Mouse (Mus musculus) heart, postnatal 36 days (tissue): ENCODE data around the gene Hoxd4. TPM values are rescaled to one million over a fixed set of nuclear protein-coding genes. Genes with fewer than 3 reads are reported as not detected.

Source experiments
- DNase-seq, 2 experiments: peaks; one replicate each; pipeline ENCODE4 v3.0.0; 2021 to 2022
- intact Hi-C: fragments of 180-260 bp; cut with DNase I; formaldehyde crosslinking; loops from one replicate; pipeline ENCODE4 v1.15.1; 2025
- total RNA-seq, 2 experiments: library from RNA; stranded (reverse); gene quantifications; 2 replicates each; pipeline ENCODE4 v1.2.3; 2021

The Hoxd4 gene
- total RNA-seq, 2 experiments from 2014 or later = 0.19 to 0.28 TPM

DNA sequence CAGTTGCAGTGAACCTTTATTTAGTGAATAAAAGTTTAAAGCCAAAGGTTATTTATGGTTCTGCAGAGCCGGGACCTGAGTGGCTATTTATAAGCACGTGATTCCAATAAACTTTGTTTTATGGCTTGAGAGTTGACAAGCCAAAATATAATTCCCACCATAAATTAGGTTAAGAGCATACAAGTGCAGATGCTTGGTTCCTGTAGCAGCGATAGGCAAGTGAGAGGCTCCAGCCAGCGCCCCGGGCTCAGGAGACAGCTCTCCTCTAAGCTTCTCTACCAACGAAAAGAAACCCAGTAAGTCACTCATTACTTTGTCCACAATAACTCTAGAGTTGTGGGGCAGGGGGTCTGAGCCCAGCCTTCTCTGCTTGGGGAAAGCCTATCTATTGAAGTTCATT is 10.2 kb downstream of the Hoxd4 start:
- intact Hi-C loops = no loop called here
- no peak for DNase-seq

DNA sequence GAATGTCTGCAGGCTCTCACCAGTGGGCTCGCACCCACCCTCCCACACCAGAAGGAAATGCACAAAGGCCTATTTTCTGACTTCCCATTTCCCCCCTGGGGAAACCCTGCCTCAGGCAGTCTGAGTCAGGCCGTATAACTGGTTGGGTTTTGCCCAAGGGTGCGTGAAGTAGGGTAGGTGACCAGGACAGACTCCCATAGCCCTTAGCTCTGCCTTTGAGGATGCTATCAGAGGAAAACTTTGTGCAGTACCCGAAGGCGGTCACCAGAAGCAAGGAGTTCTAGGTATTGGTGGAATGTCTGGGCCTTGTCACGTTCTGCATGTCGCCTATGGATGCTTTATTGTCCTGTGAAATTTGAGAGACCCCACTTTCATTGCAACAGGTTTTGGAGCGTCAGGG is 11.2 kb downstream of the Hoxd4 start:
- no peak for DNase-seq
- intact Hi-C loops = no loop called here

DNA sequence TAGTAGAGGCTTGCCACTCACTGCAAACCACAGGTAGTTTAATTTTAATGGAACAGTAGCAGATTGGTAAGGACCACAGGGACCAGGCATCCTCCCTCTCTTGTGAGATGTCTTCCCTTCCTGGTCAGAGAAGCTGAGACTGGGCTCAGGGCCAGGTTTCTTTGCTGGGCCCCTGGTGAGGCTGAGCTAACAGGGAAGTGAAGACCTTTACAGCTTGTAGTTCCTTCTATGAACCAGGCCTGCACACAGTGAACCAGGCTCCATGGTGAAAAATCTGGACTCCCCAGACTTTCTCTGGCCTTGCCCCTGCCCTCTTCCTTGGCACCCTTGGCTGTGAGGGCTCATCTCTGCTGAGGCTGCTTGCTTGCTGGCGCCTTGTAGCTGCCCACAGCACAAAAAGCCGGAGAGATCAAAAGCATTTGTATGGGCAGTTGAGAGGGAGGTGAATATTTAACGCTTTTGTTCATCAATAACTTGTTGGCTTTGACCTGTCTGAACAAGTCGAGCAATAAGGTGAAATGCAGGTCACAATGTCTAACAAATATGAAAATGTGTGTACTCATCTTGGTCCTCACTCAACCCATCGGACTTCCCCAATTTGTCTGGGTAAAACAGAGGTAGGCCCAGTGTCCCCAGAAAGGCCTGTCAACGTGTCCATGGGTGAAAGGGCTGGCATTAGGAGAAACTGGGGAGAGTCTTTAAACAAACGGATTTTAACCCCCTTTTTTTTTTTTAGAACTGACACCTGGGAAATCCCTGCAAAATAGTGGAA is 12.7 kb downstream of the Hoxd4 start:
- DNase-seq = no peak
- intact Hi-C loops = no loop called here

DNA sequence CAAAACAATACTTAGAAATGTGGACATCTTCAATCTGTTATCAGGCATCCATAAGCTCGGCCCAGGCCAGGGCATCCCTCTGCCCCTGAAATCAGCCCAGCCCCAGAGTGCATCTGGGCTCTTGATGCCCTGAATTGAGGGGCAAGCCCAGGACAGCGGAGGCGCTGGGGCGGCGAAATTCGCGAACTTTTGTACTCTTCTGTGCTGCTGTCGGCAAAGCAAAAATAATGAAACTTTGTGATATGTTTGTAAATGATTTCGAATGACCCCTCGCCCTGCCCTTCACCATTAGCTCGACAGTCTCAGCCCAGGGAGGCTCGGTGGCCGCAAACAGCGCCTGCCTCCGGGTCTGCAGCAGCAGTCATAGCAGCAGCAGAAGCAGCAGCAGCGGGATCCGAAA is 13.4 kb downstream of the Hoxd4 start:
- DNase-seq = no peak
- intact Hi-C loops = no loop called here

DNA sequence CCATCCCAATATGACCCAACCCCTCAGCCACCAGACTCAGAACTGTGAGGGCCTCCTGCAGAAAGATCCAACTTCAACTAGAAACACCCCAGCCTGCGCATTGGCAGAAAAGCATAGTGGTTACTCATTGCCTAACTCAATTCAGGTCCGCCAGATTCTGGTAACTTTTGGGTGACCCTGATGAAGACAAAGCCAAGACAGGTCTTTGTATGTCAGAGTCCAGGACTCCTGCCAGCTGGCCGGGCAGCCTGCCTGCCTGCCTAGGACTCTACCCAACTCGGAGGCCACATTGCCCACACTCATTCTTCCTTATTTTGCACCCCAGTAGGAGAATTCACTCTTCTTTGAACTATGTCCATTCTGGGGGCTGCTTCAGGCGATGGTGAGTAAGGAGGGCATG is 14.8 kb downstream of the Hoxd4 start, which contains the start of gene Gm28230:
Gene Gm28230, plus strand, starts transcription at position 178 of the 400 bp plus-strand sequence.
- DNase-seq = no peak
- intact Hi-C loops = no loop called here

GRCm38 (mm10) chr2:74726973-74727639 is 15.4 kb downstream of the Hoxd4 start:
- intact Hi-C loops = no loop called here
- DNase-seq = no peak

- intact Hi-C loops = no loop called here
- no peak for DNase-seq
Measured at GRCm38 (mm10) chr2:74727640-74728302, 16.0 kb downstream of the Hoxd4 start.

DNA sequence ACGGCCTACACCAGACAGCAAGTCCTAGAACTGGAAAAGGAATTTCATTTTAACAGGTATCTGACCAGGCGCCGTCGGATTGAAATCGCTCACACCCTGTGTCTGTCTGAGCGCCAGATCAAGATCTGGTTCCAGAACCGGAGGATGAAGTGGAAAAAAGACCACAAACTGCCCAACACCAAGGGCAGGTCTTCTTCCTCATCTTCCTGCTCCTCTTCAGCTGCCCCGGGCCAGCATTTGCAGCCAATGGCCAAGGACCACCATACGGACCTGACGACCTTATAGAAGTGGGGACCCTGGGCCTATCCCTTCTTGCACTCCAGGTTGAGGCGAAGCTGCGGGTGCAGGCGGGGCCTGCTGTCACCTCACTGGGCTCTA is 16.6 kb downstream of the Hoxd4 start:
- intact Hi-C loops = no loop called here
- DNase-seq = no peak

DNA sequence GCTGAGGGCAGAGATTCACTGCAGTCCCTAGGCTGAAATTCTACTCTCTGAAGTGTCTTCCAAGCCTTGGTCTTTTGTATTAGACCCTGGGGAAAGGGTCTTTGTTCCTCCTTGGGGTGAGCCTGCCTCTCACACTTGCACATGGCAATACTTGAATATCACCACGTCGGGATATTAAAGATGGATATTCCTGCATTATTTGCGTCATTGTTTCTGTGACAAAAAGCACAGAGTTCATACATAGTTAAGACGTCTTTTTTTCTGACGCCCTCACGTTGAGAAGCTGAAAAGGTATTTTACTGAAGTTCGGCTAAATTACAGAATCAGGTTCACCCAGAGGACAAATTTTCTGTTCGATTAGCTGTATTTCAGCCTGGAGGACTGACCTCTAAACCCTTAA is 18.6 kb downstream of the Hoxd4 start:
- intact Hi-C loops = no loop called here
- DNase-seq = no peak

GRCm38 (mm10) chr2:74731055-74731454 is 19.3 kb downstream of the Hoxd4 start:
- intact Hi-C loops = no loop called here
- no peak for DNase-seq

DNA sequence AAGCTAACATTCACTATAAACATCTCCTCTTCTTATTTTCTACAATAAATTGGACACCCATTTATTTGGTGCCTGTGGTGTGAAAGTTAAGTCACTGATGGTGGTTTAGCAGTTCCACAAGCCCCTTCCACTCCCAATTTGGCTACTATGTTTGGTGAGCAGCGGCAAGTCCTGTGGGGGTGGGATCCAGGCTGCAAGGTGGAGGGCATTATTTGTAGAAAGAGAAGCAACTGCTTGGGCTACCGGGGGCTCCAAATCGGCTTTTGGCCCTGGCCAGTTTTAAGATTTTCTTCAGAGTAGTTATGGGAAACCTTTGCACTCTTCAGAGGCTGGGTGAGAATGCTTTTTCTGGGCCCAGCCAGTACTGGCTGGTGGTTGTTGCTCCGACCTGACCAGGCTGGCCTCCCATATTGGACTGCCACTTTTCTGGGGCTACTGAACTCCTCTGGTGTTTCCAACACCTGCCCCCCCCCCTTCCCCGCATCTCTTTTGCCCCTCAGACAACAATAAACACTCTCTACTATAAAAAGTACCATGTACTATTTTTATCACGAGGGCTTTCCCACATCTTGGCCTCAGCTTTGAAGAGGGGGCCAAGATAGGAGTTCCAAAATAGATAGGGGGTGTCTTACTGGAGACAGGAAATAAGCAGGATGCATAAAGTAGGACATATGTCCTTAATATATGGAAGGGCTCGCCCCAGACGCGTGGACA is 20.2 kb downstream of the Hoxd4 start:
- intact Hi-C loops = no loop called here
- no peak for DNase-seq

- no peak for DNase-seq
- intact Hi-C loops = no loop called here
Measured at GRCm38 (mm10) chr2:74732513-74733316, 21.0 kb downstream of the Hoxd4 start.

DNA sequence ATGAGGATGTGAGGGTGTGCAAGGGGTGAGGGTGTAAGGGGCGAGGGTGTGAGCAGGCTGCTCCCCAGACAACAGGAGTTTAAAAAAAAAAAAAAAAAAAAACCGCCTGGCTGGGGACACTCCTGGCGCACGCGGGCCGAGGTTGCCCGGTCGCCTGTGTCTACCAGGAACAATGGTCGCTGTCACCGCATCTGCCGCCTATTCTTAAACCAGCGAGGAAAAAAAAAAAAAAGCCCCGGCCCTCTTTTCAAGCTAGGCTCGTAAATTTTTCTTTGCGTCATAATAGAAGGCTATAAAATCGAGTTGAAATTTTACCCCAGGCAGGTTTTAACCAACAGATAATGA is 21.6 kb downstream of the Hoxd4 start:
- intact Hi-C loops = no loop called here
- DNase-seq = no peak

GRCm38 (mm10) chr2:74733765-74734164 is 22.0 kb downstream of the Hoxd4 start:
- intact Hi-C loops = no loop called here
- DNase-seq = no peak

- no peak for DNase-seq
- intact Hi-C loops = no loop called here
Measured at GRCm38 (mm10) chr2:74734451-74734850, 22.7 kb downstream of the Hoxd4 start.

GRCm38 (mm10) chr2:74734996-74735811 is 23.5 kb downstream of the Hoxd4 start:
- no peak for DNase-seq
- intact Hi-C loops = loop anchor here (5.0 kb wide), 1 partner anchor 83 kb away; no protein-coding TSS in a partner anchor

DNA sequence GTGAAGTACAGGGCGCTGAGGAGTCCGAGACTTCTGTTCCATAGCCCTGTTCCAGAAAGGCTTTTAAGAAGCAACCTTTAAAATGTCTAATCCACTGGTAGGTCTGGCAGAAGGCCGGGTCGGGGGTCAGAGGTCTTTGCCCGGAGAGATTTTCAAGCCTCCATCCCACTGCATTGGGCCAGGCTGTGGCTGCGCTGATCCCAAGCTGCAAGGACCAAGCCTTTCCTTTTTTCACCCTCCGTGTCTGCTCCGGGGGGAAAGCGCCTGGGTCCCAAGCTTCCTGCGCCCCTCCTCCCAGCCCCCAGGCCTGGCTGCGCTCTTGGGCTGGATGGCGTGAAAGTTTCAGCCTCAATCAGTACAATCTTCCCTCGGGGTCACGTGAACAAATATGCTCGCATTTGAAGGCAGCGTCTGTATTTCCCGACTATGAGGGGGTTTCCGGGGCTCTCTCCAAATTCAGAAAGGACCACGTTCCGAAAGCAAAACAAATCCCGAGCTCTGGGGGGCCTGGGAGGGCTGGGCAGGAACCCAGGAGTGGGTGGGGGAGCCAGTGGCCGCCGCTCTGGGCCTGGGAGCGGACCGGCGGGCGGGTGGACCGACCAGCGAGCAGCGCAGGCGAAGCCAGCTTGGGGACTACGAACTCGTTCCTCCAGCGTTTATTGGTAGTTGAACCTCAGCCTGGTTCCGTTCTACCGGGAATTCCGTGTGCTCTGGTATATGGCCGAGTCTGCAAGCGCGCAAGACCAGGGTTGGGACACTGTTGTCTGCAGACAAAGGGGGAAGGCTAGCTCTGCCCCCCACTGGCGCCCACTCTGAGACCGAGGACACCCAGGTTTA is 24.3 kb downstream of the Hoxd4 start:
- intact Hi-C loops = loop anchor here (5.0 kb wide), 1 partner anchor 84 kb away; no protein-coding TSS in a partner anchor
- DNase-seq = no peak
